Mouse (Mus musculus): ENCODE data around the gene Tmem82. TPM values are rescaled to one million over a fixed set of nuclear protein-coding genes. Genes with fewer than 3 reads are reported as not detected.
A peak's percentile ranks its signal among the peaks of the same experiment; 100 is the strongest.

Gene Tmem82
- polyA plus RNA-seq, 1 experiment from 2014 or later = 0.99 TPM

GRCm38 (mm10) chr4:141645988-141646387 lies 27.6 kb upstream of the Tmem82 start:
- H3K36me3 ChIP-seq (ENCODE audit: control insufficient read depth, insufficient read depth, low read length) = 0 out of 2 replicates have a peak, but pooled peaks cover 4% of the 10 kb centered on the region
- no peak overlapping the region for H3K9ac ChIP-seq (ENCODE audit: low read length)
- no peak for ATAC-seq (ENCODE audit: low read depth)
- no peaks in the 10 kb centered on the region for H3K27me3 ChIP-seq (ENCODE audit: control insufficient read depth, insufficient read depth, low read depth, low read length)
- no peak overlapping the region for H3K4me3 ChIP-seq (ENCODE audit: low read length)
- peaks cover 31% of the 10 kb centered on the region; the same call in 1 of the 2 replicates for H3K4me1 ChIP-seq (replicated peaks; ENCODE audit: control insufficient read depth, insufficient read depth, low read length)
- H3K27ac ChIP-seq (ENCODE audit: low read length) = no peak overlapping the region
- WGBS = 91% methylated on average over 8 of the region's 8 CpGs
- H3K4me2 ChIP-seq (ENCODE audit: low read depth, low read length) = no peak overlapping the region
- no peaks in the 10 kb centered on the region for H3K9me3 ChIP-seq (ENCODE audit: control insufficient read depth, low read length)

GRCm38 (mm10) chr4:141643118-141643855 lies 24.9 kb upstream of the Tmem82 start:
- ATAC-seq (ENCODE audit: low read depth) = peak; percentile 87
- peaks cover 10% of the 10 kb centered on the region; the same call in 1 of the 2 replicates for H3K36me3 ChIP-seq (ENCODE audit: control insufficient read depth, insufficient read depth, low read length)
- WGBS = 21% methylated on average over 7 of the region's 7 CpGs
- H3K27ac ChIP-seq (ENCODE audit: low read length) = peak overlapping the region; percentile 90
- H3K27me3 ChIP-seq (ENCODE audit: control insufficient read depth, insufficient read depth, low read depth, low read length) = no peaks in the 10 kb centered on the region
- H3K9me3 ChIP-seq (ENCODE audit: control insufficient read depth, low read length) = no peaks in the 10 kb centered on the region
- 0 out of 2 replicates have a peak overlapping the region, but pooled peaks have one; percentile 10 for H3K9ac ChIP-seq (ENCODE audit: low read length)
- no peak overlapping the region for H3K4me3 ChIP-seq (ENCODE audit: low read length)
- peaks cover 21% of the 10 kb centered on the region; the same call in 1 of the 2 replicates for H3K4me1 ChIP-seq (replicated peaks; ENCODE audit: control insufficient read depth, insufficient read depth, low read length)
- peak overlapping the region; percentile 37 for H3K4me2 ChIP-seq (ENCODE audit: low read depth, low read length)

- Histone ChIP-seq H3K27ac (ENCODE audit: low read length) (peak overlapping the region; percentile 57), H3K9me3 (ENCODE audit: control insufficient read depth, low read length) (no peaks in the 10 kb centered on the region), H3K9ac (ENCODE audit: low read length) (no peak overlapping the region), H3K4me1 (replicated peaks; ENCODE audit: control insufficient read depth, insufficient read depth, low read length) (peaks cover 21% of the 10 kb centered on the region; the same call in 1 of the 2 replicates), H3K27me3 (ENCODE audit: control insufficient read depth, insufficient read depth, low read depth, low read length) (no peaks in the 10 kb centered on the region), H3K4me2 (ENCODE audit: low read depth, low read length) (no peak overlapping the region), H3K36me3 (ENCODE audit: control insufficient read depth, insufficient read depth, low read length) (peaks cover 14% of the 10 kb centered on the region; the same call in 1 of the 2 replicates), H3K4me3 (ENCODE audit: low read length) (no peak overlapping the region)
- ATAC-seq (ENCODE audit: low read depth) = no peak
- 80% methylated on average over 25 of the region's 25 CpGs for WGBS
These were observed 23.8 kb upstream of the Tmem82 start for GRCm38 (mm10) chr4:141641961-141642811.

GRCm38 (mm10) chr4:141641353-141641771 lies 22.9 kb upstream of the Tmem82 start:
- ATAC-seq (ENCODE audit: low read depth) = peak; percentile 10; the same call in 1 of the 2 replicates
- Histone ChIP-seq H3K9me3 (ENCODE audit: control insufficient read depth, low read length) (no peaks in the 10 kb centered on the region), H3K4me1 (replicated peaks; ENCODE audit: control insufficient read depth, insufficient read depth, low read length) (peaks cover 21% of the 10 kb centered on the region; the same call in 1 of the 2 replicates), H3K27me3 (ENCODE audit: control insufficient read depth, insufficient read depth, low read depth, low read length) (no peaks in the 10 kb centered on the region), H3K9ac (ENCODE audit: low read length) (no peak overlapping the region), H3K4me2 (ENCODE audit: low read depth, low read length) (no peak overlapping the region), H3K4me3 (ENCODE audit: low read length) (no peak overlapping the region), H3K27ac (ENCODE audit: low read length) (no peak overlapping the region), H3K36me3 (ENCODE audit: control insufficient read depth, insufficient read depth, low read length) (peaks cover 19% of the 10 kb centered on the region)
- WGBS = 80% methylated on average over 7 of the region's 7 CpGs

- Histone ChIP-seq H3K4me1 (replicated peaks; ENCODE audit: control insufficient read depth, insufficient read depth, low read length) (peaks cover 21% of the 10 kb centered on the region; the same call in 1 of the 2 replicates), H3K36me3 (ENCODE audit: control insufficient read depth, insufficient read depth, low read length) (peaks cover 23% of the 10 kb centered on the region), H3K4me3 (ENCODE audit: low read length) (no peak overlapping the region)
These were observed 21.0 kb upstream of the Tmem82 start for GRCm38 (mm10) chr4:141639474-141639873.

GRCm38 (mm10) chr4:141636693-141637092 lies 18.3 kb upstream of the Tmem82 start:
- H3K4me1 ChIP-seq (replicated peaks; ENCODE audit: control insufficient read depth, insufficient read depth, low read length) = no peaks in the 10 kb centered on the region
- H3K27ac ChIP-seq (ENCODE audit: low read length) = no peak overlapping the region
- no peaks in the 10 kb centered on the region for H3K27me3 ChIP-seq (ENCODE audit: control insufficient read depth, insufficient read depth, low read depth, low read length)
- H3K4me3 ChIP-seq (ENCODE audit: low read length) = no peak overlapping the region
- H3K9me3 ChIP-seq (ENCODE audit: control insufficient read depth, low read length) = no peaks in the 10 kb centered on the region
- no peak overlapping the region for H3K4me2 ChIP-seq (ENCODE audit: low read depth, low read length)
- WGBS = 97% methylated on average over 5 of the region's 5 CpGs
- H3K36me3 ChIP-seq (ENCODE audit: control insufficient read depth, insufficient read depth, low read length) = peaks cover 41% of the 10 kb centered on the region
- ATAC-seq (ENCODE audit: low read depth) = no peak
- no peak overlapping the region for H3K9ac ChIP-seq (ENCODE audit: low read length)

More at GRCm38 (mm10) chr4:141639474-141639873, 21.0 kb upstream of the Tmem82 start:
- no peak overlapping the region for H3K9ac ChIP-seq (ENCODE audit: low read length)
- WGBS = 69% methylated on average over 11 of the region's 11 CpGs
- H3K27ac ChIP-seq (ENCODE audit: low read length) = no peak overlapping the region
- no peak for ATAC-seq (ENCODE audit: low read depth)
- no peaks in the 10 kb centered on the region for H3K9me3 ChIP-seq (ENCODE audit: control insufficient read depth, low read length)
- H3K4me2 ChIP-seq (ENCODE audit: low read depth, low read length) = no peak overlapping the region
- no peaks in the 10 kb centered on the region for H3K27me3 ChIP-seq (ENCODE audit: control insufficient read depth, insufficient read depth, low read depth, low read length)

- Histone ChIP-seq H3K9me3 (ENCODE audit: control insufficient read depth, low read length) (no peaks in the 10 kb centered on the region), H3K4me3 (ENCODE audit: low read length) (no peak overlapping the region), H3K36me3 (ENCODE audit: control insufficient read depth, insufficient read depth, low read length) (peaks cover 44% of the 10 kb centered on the region), H3K27ac (ENCODE audit: low read length) (no peak overlapping the region), H3K27me3 (ENCODE audit: control insufficient read depth, insufficient read depth, low read depth, low read length) (no peaks in the 10 kb centered on the region), H3K4me1 (replicated peaks; ENCODE audit: control insufficient read depth, insufficient read depth, low read length) (no peaks in the 10 kb centered on the region), H3K9ac (ENCODE audit: low read length) (no peak overlapping the region), H3K4me2 (ENCODE audit: low read depth, low read length) (no peak overlapping the region)
- ATAC-seq (ENCODE audit: low read depth) = no peak
- WGBS = 83% methylated on average over 9 of the region's 9 CpGs
These were observed 17.6 kb upstream of the Tmem82 start for GRCm38 (mm10) chr4:141635991-141636390.

- Histone ChIP-seq H3K4me1 (replicated peaks; ENCODE audit: control insufficient read depth, insufficient read depth, low read length) (no peaks in the 10 kb centered on the region), H3K9me3 (ENCODE audit: control insufficient read depth, low read length) (no peaks in the 10 kb centered on the region), H3K9ac (ENCODE audit: low read length) (no peak overlapping the region), H3K27me3 (ENCODE audit: control insufficient read depth, insufficient read depth, low read depth, low read length) (no peaks in the 10 kb centered on the region), H3K36me3 (ENCODE audit: control insufficient read depth, insufficient read depth, low read length) (peaks cover 61% of the 10 kb centered on the region), H3K4me2 (ENCODE audit: low read depth, low read length) (no peak overlapping the region), H3K27ac (ENCODE audit: low read length) (no peak overlapping the region), H3K4me3 (ENCODE audit: low read length) (no peak overlapping the region)
- no peak for ATAC-seq (ENCODE audit: low read depth)
- 82% methylated on average over 21 of the region's 21 CpGs for WGBS
These were observed 13.9 kb upstream of the Tmem82 start for GRCm38 (mm10) chr4:141632111-141632873.

All from lung, embryonic 16.5 days (tissue).